Mouse (Mus musculus) R1 (cell line): ENCODE measurements around the gene Rpn1.
A peak's percentile ranks its signal among the peaks of the same experiment; 100 is the strongest.
"Not testable (repeated sequence)": the region's sequence is repeated elsewhere in the genome, so short reads cannot be mapped to it uniquely, and the experiment has no call there.

ENCODE experiments used
- DNase-seq: peaks from one replicate; pipeline ENCODE4 v3.0.0-alpha.2; 2018; ENCODE audit warnings: low read depth, low spot score

The Rpn1 gene

GRCm38 (mm10) chr6:88119309-88119708 lies 35.0 kb downstream of the Rpn1 start:
- DNase-seq, result peak; percentile 80

GRCm38 (mm10) chr6:88120813-88121212 lies 36.5 kb downstream of the Rpn1 start:
- no peak for DNase-seq

- no peak for DNase-seq
These were observed 37.5 kb downstream of the Rpn1 start for GRCm38 (mm10) chr6:88121781-88122180.

- DNase-seq, result peak; percentile 83
These were observed 39.0 kb downstream of the Rpn1 start for GRCm38 (mm10) chr6:88123150-88123857.

GRCm38 (mm10) chr6:88123858-88124261 lies 39.6 kb downstream of the Rpn1 start:
- DNase-seq, result peak; percentile 92

- DNase-seq, result peak; percentile 60
These were observed 40.3 kb downstream of the Rpn1 start for GRCm38 (mm10) chr6:88124551-88124950.

GRCm38 (mm10) chr6:88125815-88126214 lies 41.5 kb downstream of the Rpn1 start:
- DNase-seq, result not testable (repeated sequence)

- DNase-seq, result no peak
These were observed 47.2 kb downstream of the Rpn1 start for GRCm38 (mm10) chr6:88131521-88131920.

- DNase-seq, result no peak
These were observed 47.8 kb downstream of the Rpn1 start for GRCm38 (mm10) chr6:88132051-88132450.

- no peak for DNase-seq
These were observed 48.8 kb downstream of the Rpn1 start for GRCm38 (mm10) chr6:88133061-88133460.

GRCm38 (mm10) chr6:88133878-88134277 lies 49.6 kb downstream of the Rpn1 start:
- no peak for DNase-seq

- DNase-seq, result peak; percentile 61
These were observed 51.9 kb downstream of the Rpn1 start for GRCm38 (mm10) chr6:88136201-88136631.

- no peak for DNase-seq
These were observed 54.2 kb downstream of the Rpn1 start for GRCm38 (mm10) chr6:88138485-88138884.

GRCm38 (mm10) chr6:88140264-88140663 lies 56.0 kb downstream of the Rpn1 start:
- no peak for DNase-seq

GRCm38 (mm10) chr6:88145793-88146192 lies 61.5 kb downstream of the Rpn1 start:
- DNase-seq, result no peak

GRCm38 (mm10) chr6:88146576-88146975 lies 62.3 kb downstream of the Rpn1 start:
- DNase-seq, result no peak

GRCm38 (mm10) chr6:88147411-88148003 lies 63.2 kb downstream of the Rpn1 start:
- DNase-seq, result no peak

- DNase-seq, result peak; percentile 76
These were observed 67.1 kb downstream of the Rpn1 start for GRCm38 (mm10) chr6:88151335-88151734.

- peak; percentile 14 for DNase-seq
These were observed 67.9 kb downstream of the Rpn1 start for GRCm38 (mm10) chr6:88152127-88152705.

- peak; percentile 40 for DNase-seq
These were observed 68.7 kb downstream of the Rpn1 start for GRCm38 (mm10) chr6:88152979-88153378.
